Mouse (Mus musculus) limb, embryonic 10.5 days (tissue): ENCODE data around the gene Barhl2. TPM values are rescaled to one million over a fixed set of nuclear protein-coding genes. Genes with fewer than 3 reads are reported as not detected.
A peak's percentile ranks its signal among the peaks of the same experiment; 100 is the strongest.

Experiments
- DNase-seq: peaks from one replicate; pipeline ENCODE4 v3.0.0-alpha.2; 2017; ENCODE audit warnings: low spot score
- H3K27ac ChIP-seq: fragments of 300-500 bp; sonication (generic); 2 replicates; pipeline ENCODE4 v1.5.1; 2016; ENCODE audit warnings: mild to moderate bottlenecking
- H3K27me3 ChIP-seq: fragments of 300-500 bp; sonication (generic); 2 replicates; pipeline ENCODE4 v1.6.1; 2016; ENCODE audit warnings: low read depth, mild to moderate bottlenecking; ENCODE audit not compliant: poor library complexity, severe bottlenecking
- H3K36me3 ChIP-seq: fragments of 300-500 bp; sonication (generic); 2 replicates; pipeline ENCODE4 v1.6.1; 2016; ENCODE audit warnings: mild to moderate bottlenecking, moderate library complexity
- H3K4me1 ChIP-seq: fragments of 300-500 bp; sonication (generic); 2 replicates; pipeline ENCODE4 v1.6.1; 2016
- H3K4me3 ChIP-seq: fragments of 300-500 bp; sonication (generic); 2 replicates; pipeline ENCODE4 v1.5.1; 2016; ENCODE audit warnings: mild to moderate bottlenecking, moderate library complexity
- H3K9me3 ChIP-seq: fragments of 300-500 bp; sonication (generic); replicated peaks from 2 replicates; pipeline ENCODE4 v1.6.1; 2016; ENCODE audit warnings: mild to moderate bottlenecking
- WGBS: fragments of 180-500 bp; shearing (Covaris S2); methylation state at CpG from one replicate; pipeline ENCODE4 v1.1.7; 2016; 5-methylcytosine and 5-hydroxymethylcytosine counted together
- polyA plus RNA-seq: library from polyadenylated mRNA; unstranded; fragments of >200 nt; fragmentation: Nextera tagmentation; extraction: Ambion mirVana; gene quantifications from 2 replicates; pipeline ENCODE4 v1.2.1, GENCODE M21; 2016

Barhl2 gene
- not detected in 2 replicates for polyA plus RNA-seq

DNA sequence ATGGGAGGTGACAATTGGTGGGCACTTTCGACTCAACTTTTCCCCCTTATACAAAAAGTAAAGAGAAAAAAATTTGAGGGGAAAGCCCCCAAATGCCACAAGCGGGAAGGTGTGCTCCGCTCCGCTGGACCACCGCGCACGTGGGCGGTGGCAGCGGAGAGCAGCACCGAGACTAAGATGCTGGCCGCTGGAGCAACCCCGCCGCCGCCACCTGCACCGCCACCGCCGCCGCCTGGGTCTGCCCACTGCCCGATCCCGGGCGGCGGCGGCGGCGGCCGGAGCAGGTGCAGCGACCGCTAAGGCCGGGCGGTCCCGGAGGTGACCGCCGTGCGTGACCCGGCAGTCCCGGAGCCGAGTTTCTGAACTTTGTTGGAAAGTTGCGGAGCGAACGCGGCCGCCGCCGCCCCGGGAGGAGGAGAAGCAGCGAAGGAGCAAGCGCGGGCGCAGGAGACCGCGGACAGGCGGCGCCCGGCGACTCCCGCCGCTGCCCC is at the start of gene Barhl2:
Gene Barhl2 (minus strand): TSS at position 181 of the 491 bp plus-strand sequence.
- peaks cover 39% of the 10 kb centered on the region for H3K4me1 ChIP-seq
- H3K36me3 ChIP-seq: no peaks in the 10 kb centered on the region
- no peaks in the 10 kb centered on the region for H3K9me3 ChIP-seq
- DNase-seq: no peak
- under 1% methylated on average over 52 of the region's 57 CpGs for WGBS
- H3K27ac ChIP-seq: no peak within 1 kb of the TSS; the same call in 1 of the 2 replicates
- peaks cover 100% of the 10 kb centered on the region for H3K27me3 ChIP-seq
- H3K4me3 ChIP-seq: peak within 1 kb of the TSS; percentile 60

DNA sequence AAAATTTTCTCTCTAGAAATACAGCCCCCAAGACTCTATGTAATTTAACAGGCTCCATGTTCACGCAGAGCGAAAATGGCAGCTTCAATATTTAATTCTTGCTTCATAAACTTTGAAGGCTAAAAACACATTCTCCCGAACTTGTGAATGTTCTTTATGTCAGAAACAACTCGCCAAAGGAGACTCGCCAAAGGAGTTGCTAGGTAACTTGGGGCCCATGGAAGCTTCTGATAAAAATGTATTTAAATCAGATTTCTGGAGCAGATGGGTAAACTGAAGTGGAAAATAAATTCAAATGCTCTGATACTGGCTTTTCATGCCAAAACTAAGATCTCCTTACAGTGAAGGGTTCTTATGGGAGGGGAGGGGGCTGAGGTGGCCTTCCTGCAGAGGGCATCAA is 48.1 kb upstream of the Barhl2 start:
- WGBS: 93% methylated on average over 5 of the region's 5 CpGs
- H3K4me1 ChIP-seq: peaks cover 13% of the 10 kb centered on the region
- no peak overlapping the region for H3K4me3 ChIP-seq
- no peak overlapping the region for H3K27ac ChIP-seq
- H3K36me3 ChIP-seq: no peaks in the 10 kb centered on the region
- no peak for DNase-seq
- no peaks in the 10 kb centered on the region for H3K27me3 ChIP-seq
- H3K9me3 ChIP-seq: no peaks in the 10 kb centered on the region

DNA sequence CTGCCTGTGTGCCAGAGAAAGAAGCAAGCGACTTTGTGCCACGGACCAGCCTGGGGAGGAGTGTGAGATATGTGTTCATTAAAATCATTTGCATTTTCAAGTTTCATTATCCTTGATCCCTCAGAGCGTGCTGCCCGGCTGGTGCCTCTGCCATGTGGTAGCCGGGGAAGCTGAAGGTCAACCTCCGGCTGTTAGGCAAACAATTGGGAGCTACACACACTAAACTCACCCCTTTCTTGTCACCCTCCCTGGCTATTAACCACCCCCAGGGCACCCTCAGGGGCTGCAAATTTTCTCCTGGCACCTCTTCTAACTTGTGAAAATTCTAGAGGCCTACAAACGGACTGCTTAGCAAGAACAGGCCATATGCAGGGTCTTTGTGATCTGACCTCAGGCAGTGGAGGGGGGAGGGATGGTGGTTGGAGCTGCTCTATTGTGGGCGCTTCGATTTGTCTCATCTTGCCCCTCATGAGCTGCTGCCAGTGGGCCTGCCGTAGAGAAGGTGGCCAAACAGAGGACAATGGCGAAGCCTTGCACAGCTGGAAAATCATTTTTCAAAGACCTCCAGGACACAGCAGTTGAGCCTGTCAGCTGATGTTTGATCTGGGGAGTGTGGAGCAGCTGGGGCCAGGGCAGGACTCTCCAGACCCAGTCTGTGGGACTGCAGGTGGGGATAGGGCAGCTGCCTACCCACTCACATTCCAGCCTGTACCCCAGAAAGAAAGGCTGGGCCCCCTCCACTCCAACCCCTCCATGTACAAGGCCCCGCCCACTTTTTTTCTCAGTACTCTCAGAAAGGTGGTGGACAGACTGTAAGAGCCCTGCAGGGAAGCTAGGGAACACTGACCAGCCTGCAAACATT is 44.9 kb upstream of the Barhl2 start:
- DNase-seq: no peak
- Histone ChIP-seq H3K9me3 (no peaks in the 10 kb centered on the region), H3K36me3 (no peaks in the 10 kb centered on the region), H3K4me3 (no peak overlapping the region), H3K27me3 (no peaks in the 10 kb centered on the region), H3K27ac (0 out of 2 replicates have a peak overlapping the region, but pooled peaks have one; percentile 4), H3K4me1 (peaks cover 20% of the 10 kb centered on the region)
- 53% methylated on average over 12 of the region's 12 CpGs for WGBS

DNA sequence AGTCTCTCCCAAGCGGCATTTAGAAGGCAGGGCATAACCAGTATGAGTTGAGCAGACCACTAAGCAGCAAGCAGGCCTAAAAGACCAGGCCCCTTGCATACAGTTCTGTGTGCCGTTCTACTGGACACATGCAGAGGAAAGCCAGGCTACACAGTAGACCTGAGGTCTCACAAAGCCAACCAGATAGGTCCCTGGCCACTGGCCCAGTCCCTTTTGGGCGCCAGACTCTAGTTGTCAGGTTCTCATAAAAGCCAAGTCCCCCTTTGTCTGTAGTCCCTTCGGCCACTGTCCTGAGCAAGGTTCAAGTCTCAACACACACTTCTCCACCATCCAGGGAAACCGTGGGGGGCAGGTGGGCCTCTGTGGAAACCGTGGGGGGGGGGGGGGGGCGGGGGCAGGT is 44.3 kb upstream of the Barhl2 start:
- H3K4me3 ChIP-seq: no peak overlapping the region
- no peaks in the 10 kb centered on the region for H3K27me3 ChIP-seq
- H3K27ac ChIP-seq: no peak overlapping the region
- peaks cover 20% of the 10 kb centered on the region for H3K4me1 ChIP-seq
- H3K36me3 ChIP-seq: no peaks in the 10 kb centered on the region
- H3K9me3 ChIP-seq: no peaks in the 10 kb centered on the region
- 83% methylated on average over 7 of the region's 7 CpGs for WGBS
- DNase-seq: no peak

DNA sequence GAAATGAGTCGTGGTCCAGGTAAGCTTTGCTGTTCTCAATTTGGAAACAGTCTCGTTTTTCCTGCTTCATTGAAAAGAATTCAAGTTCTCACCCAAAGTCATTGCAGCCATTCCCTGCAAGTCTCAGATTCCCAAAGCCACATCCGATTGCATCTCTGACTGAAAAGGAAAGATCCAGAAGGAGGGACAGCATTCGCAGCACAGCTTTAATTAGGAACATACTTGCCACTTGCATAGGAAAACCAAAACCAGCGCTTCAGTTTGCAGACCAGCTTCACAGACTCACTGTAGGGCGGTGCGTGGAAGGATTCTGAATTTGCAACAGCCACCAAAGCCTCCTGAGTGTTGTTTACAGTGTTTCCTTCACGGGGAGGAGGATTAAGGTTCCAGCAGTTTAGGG is 33.8 kb upstream of the Barhl2 start:
- Histone ChIP-seq H3K36me3 (no peaks in the 10 kb centered on the region), H3K27ac (no peak overlapping the region), H3K4me3 (no peak overlapping the region), H3K4me1 (peaks cover 33% of the 10 kb centered on the region), H3K27me3 (peaks cover 10% of the 10 kb centered on the region; the same call in 1 of the 2 replicates), H3K9me3 (no peaks in the 10 kb centered on the region)
- WGBS: 41% methylated on average over 8 of the region's 8 CpGs
- DNase-seq: no peak

DNA sequence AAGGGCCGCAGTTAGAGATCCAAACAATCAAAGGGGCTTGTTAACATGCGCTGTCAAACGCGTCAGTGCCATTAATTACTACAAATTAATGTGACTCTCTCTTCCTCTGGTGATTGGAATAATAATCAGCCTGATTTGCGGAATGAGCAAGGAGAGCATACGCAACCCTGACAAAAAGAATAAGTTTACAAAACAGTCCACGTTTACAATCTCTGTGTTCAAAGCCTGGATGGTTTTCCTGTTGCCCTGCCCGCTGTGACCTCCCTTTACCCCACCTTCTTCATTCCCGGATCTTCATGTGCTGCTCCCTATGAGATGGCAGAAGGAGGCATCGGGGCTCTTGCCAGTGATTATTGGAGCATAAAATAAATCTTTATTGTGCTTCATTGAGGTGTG is 14.1 kb upstream of the Barhl2 start:
- no peaks in the 10 kb centered on the region for H3K36me3 ChIP-seq
- H3K4me3 ChIP-seq: no peak overlapping the region; the same call in 1 of the 2 replicates
- peaks cover 77% of the 10 kb centered on the region for H3K27me3 ChIP-seq
- no peak for DNase-seq
- H3K27ac ChIP-seq: no peak overlapping the region
- no peaks in the 10 kb centered on the region for H3K9me3 ChIP-seq
- H3K4me1 ChIP-seq: peaks cover 56% of the 10 kb centered on the region
- 6% methylated on average over 10 of the region's 10 CpGs for WGBS

DNA sequence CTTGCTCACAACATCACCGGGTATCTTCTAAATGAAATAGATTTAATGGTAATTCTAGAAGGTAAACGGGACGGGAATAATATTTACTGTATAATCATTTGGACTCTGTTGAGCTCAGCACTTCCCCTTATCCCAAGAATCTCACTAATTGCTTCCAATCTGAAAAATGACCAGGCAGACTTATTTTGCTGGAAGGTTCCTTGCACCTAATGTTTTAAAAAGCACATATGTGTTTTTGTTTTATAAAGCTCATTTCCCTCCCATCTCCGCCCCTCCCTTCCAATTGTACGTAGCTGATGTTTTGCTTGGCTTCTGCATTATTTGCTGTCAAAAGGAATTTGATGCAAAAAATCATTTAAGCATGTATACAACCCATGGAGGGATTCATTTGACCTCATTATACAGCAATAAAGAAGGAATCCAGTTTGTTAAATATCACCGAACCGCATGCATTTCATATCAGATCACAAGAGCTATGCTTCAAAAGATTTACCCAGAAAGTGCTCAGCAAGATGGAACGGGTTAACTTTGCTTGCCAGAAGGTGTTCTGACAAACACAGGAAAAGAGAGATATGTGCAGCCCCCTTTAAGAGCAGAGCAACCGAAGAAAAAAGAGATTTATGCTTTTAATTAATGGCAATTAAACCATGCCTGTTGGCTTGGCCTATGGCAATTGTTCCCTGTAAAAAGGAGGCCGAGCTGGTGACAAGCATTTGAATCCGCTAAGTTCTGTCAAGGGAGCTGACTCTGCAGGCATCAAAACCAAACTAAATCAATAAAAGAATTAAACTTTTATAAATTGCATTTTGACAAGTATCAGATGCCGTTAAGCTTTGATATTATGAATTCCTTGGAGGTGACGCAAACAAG is 13.5 kb upstream of the Barhl2 start:
- H3K27ac ChIP-seq: no peak overlapping the region
- no peaks in the 10 kb centered on the region for H3K36me3 ChIP-seq
- H3K4me3 ChIP-seq: no peak overlapping the region
- DNase-seq: no peak
- H3K4me1 ChIP-seq: peaks cover 59% of the 10 kb centered on the region
- H3K27me3 ChIP-seq: peaks cover 79% of the 10 kb centered on the region
- H3K9me3 ChIP-seq: no peaks in the 10 kb centered on the region
- 9% methylated on average over 13 of the region's 13 CpGs for WGBS

DNA sequence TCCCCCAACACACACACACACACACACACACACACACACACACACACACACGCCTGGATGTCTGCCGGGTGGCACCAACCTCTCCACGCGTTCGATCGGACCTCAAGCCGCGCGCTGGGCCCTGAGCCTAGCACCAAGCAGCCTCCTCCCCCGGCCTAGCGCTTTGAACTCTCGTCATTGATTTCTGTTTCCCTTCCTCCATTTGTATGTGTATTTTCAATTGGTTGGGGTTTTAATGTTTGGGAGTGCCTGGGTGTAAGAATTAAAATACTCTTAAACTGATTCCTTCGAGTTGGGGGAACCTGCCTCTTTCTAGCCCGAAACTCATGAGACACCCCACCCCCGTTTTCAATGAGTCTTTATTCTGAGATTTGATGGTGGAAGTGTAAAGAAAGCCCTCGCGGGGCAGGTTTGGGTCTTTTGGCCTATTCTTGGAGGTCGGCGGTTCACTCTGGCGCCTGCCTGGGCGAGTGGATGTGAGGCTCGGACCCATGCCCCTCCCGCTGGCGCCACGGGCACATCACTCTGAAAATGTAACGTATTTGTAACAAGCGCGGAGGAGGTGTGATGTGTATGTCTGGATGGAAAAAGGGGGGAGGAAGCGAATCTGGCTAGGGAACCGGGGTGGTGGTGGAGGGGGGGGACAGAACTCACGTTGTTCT is 7.3 kb upstream of the Barhl2 start:
- Histone ChIP-seq H3K36me3 (no peaks in the 10 kb centered on the region), H3K27me3 (peaks cover 100% of the 10 kb centered on the region), H3K27ac (no peak overlapping the region), H3K4me3 (no peak overlapping the region), H3K4me1 (peaks cover 31% of the 10 kb centered on the region), H3K9me3 (no peaks in the 10 kb centered on the region)
- under 1% methylated on average over 31 of the region's 31 CpGs for WGBS
- DNase-seq: peak; percentile 53

DNA sequence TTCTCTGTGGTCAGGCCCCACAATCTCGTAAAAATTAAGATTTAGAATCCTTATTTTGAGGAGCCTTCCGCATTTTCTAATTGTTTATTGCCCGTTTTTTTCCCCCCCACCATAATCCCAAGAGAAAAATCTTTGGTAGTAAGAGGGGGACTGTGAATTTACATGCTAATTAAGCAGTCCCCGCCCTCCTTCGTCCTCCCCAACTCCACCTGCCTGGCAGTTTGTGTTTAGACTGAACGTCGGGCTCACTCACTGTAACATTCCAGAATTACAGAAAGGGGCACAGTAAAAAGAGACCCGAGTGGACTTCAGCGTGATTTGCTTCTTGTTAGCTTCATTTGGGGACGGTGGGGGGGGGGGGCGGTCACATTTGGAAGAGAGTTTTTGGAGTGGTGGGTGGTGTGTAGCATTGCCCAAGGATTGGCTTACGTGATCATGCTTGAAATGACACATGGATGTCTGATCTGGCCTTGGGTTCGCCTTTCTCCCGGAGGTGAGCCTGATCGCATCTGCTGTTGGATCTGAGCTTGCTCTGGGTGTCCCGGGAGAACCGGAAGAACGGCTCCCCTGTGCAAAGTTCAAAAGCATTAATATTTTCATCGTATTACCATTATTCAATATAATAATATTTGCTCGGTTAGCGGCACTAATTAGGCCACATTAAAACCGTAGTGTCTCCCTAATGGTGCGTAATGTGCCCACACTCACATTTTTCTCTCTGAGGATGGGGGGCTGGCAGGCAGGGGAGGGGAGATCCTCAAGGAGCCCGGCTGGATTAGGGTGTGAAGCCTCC is 6.6 kb upstream of the Barhl2 start:
- Histone ChIP-seq H3K27me3 (peaks cover 100% of the 10 kb centered on the region), H3K4me3 (no peak overlapping the region), H3K9me3 (no peaks in the 10 kb centered on the region), H3K36me3 (no peaks in the 10 kb centered on the region), H3K27ac (no peak overlapping the region), H3K4me1 (peaks cover 26% of the 10 kb centered on the region)
- peak; percentile 53 for DNase-seq
- 1% methylated on average over 24 of the region's 24 CpGs for WGBS

DNA sequence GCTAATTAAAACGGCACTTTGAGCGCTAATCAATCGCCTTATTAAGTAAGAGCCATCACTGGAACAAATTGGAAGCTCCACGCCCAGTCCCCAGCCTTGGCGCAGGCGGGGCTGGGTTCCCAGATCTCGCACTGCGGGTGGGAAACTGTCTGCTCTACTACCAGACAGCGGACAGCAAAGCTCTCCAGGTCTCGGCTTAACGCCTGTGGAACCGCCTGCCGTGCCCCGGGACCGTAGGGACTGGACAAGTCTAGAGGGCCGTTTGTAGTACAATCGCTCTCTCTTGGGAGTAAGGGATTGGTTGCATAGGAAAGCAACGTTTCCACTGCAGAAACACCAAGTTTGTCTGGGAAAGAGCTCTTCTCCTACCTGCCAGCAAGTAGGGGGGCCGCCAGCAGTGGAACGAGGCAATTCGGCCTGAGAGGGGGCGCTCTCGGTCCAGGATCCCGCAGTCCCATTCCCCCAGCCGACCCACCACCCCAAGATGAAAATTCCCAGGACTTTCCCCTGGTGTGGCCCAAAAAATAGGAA is 5.8 kb upstream of the Barhl2 start:
- H3K9me3 ChIP-seq: no peaks in the 10 kb centered on the region
- peaks cover 100% of the 10 kb centered on the region for H3K27me3 ChIP-seq
- under 1% methylated on average over 25 of the region's 25 CpGs for WGBS
- H3K4me3 ChIP-seq: no peak overlapping the region
- H3K27ac ChIP-seq: no peak overlapping the region
- H3K4me1 ChIP-seq: peaks cover 31% of the 10 kb centered on the region
- peak; percentile 70 for DNase-seq
- no peaks in the 10 kb centered on the region for H3K36me3 ChIP-seq

DNA sequence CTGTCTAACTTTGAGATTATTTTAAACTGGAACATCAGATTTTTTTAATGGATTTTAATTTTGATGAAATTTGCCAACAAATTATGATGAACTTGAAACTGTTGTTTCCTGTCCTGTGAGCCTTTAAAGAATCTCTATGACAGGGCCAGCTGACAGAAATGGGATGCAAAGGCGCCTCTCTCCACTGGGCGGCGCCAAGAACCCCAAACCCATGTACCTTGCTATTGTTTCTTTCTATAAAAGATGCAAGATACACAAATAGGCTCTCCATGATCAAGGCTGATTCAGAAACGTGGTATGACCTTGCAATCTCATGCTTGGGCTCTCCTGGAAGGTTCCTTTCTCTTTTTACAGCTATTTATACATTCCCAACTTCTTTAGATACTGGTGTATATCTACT is 3.9 kb upstream of the Barhl2 start:
- peaks cover 100% of the 10 kb centered on the region for H3K27me3 ChIP-seq
- H3K4me3 ChIP-seq: no peak overlapping the region
- peaks cover 48% of the 10 kb centered on the region for H3K4me1 ChIP-seq
- WGBS: 0% methylated on average over 4 of the region's 4 CpGs
- peak; percentile 69 for DNase-seq
- no peaks in the 10 kb centered on the region for H3K36me3 ChIP-seq
- no peak overlapping the region for H3K27ac ChIP-seq
- no peaks in the 10 kb centered on the region for H3K9me3 ChIP-seq

DNA sequence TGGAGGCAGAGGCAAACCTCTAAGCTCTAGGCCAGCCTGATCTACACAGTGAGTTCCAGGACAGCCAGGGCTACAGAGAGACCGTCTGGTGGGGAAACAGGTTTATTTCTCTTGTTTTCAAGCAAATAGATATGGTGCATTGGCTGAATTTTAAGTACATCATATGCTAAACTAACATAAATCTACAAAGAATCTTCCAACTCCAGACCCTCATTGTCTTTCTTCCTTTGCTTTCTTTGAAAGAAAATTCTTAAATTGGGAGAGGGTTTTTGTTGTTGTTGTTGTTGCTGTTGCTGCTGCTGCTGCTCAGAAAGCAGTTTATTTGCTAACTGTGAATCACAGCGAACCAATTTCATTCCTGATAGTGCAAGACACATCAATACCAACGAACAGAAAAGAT is 3.5 kb upstream of the Barhl2 start:
- 4% methylated on average over 3 of the region's 3 CpGs for WGBS
- Histone ChIP-seq H3K27ac (no peak overlapping the region), H3K9me3 (no peaks in the 10 kb centered on the region), H3K27me3 (peaks cover 100% of the 10 kb centered on the region), H3K4me1 (peaks cover 46% of the 10 kb centered on the region), H3K4me3 (no peak overlapping the region), H3K36me3 (no peaks in the 10 kb centered on the region)
- no peak for DNase-seq
